Mouse (Mus musculus) adipose tissue, adult 10 weeks (tissue): Measurements from ENCODE around the gene Mmp23. TPM values are rescaled to one million over a fixed set of nuclear protein-coding genes. Genes with fewer than 3 reads are reported as not detected.

ENCODE experiments used
- polyA plus RNA-seq: library from polyadenylated mRNA; stranded (reverse); fragments of 350-450 nt; fragmentation: Illumina TruSeq; extraction: RNeasy Lipid Tissue Mini Kit (QIAGEN cat#74804); gene quantifications from one replicate; pipeline ENCODE4 v1.2.3, GENCODE M21; 2014; ENCODE audit warnings: low read depth, low replicate concordance

The Mmp23 gene
- polyA plus RNA-seq, result 32.0 TPM

DNA sequence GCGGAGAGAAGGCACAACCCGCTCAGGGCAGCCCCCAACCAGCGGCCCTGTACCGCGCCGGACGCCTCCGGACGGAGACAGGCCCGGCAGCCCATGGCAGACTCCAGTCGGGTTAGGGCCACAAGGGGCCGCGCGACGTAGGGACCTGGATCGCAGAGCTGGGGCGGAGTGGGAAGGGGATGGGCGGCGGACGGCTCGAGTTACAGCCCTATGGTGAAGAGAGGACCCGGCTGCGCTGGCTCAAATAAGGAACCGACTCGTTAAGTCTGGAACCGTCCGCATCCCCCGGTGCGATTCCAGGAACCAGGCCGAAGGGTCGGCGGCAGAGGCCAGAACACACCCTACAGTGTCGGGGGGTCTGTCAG lies at the start of gene Mmp23:
Mmp23 (minus strand) TSS at position 299 of the 365 bp plus-strand sequence.

GRCm38 (mm10) chr4:155694111-155694481 lies 40.9 kb upstream of the Mmp23 start, which contains the start of gene Fndc10:
Gene Fndc10 (plus strand): TSS chr4:155694342.

DNA sequence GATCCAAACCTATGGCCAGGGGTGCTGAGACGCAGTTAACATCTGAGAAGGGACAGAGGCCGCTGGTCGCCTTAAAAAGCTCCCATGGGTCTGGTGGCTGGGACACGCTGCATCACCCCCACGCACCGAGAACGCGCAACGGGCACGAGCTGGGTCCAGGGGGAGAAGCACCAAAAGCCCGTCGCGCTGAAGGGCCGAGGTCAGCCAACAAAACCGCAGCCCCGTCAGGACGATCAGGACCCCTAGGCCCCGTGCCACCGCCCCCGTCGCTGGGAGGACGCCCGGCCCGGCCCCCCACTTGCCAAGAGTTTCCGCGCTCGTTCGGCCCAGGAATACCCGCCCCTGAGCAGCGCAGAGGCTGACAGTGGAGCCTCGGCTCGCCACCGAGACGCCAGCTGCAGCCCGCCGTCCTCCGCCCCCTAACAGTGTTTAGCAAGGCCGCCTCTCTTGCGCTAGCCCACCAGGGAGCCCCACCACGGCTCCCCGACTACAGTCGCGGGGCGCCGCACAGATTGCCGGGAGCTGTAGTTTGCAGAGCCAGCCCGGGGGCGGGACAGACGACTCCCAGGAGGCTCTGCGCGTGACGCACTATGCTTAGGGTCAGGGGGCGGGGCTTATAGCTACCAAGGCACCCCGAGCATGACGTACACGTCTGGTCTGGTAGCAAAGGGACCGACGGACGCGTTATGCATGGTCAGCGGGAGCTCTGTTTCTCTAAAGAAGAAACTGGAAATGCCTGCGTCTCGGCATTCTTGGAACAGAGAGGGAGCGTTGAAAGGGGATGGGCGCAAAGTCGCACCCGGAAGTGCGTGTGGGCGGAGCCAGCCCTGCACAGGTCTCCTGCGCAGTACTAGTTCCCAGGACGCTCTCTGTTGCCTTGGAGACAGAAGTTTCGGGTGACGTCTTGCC lies 15.8 kb upstream of the Mmp23 start, which contains the start of gene Mib2:
Mib2 (minus strand) TSS at position 510 of the 909 bp plus-strand sequence.

GRCm38 (mm10) chr4:155645308-155645707 lies 7.9 kb downstream of the Mmp23 start, which contains the start of gene Gm10563:
Gene Gm10563 (minus strand): TSS chr4:155645408.

GRCm38 (mm10) chr4:155624338-155625291 lies 28.6 kb downstream of the Mmp23 start, which contains the start of gene Cdk11b:
Gene Cdk11b (plus strand): TSS chr4:155624854.

DNA sequence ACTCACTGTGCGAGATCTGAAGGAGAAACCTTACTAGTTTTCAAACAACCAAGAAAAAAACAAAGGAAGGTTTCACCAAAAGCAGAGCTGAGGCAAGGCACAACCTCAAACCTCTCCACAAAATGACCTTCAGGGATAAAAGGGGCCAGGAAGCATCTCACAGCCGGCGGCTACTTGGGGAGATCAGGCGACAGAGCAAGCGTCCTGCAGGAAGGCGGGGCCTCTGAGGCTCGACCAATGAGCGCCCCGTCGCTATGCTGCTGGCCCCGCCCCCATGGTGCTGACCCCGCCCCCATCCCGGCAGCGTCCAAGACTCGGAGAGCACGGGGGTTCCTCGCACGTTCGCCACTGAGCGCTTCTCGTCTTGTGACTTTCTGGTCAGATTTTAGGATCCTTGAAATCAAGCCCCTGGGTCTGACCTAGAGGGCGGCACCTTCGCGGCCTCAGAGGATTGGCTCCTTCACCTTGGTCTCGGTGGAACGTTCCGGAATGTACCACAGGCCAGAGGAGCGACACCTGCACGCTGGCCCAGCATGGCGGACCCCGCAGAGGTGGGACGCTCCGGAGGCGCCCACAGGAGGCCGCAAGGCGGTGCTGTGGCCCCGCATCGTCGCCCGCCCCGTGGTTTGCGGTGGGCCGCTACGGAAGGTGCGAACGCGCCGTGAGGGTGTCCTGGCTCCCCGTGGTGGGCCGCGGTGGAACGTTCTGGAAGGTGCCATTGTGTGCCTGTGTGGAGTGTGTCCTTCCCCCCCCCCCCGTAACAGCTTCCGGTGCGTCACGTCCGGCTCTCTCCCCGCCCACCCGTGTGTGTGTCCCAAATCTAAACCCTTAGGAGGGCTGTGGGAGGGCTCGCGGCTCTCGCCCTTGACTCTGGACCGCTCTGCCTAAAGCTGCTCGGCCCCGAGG lies 51.8 kb downstream of the Mmp23 start, which contains the start of gene Slc35e2:
Slc35e2 (plus strand) TSS at position 326 of the 906 bp plus-strand sequence.

Other genes starting within 250 kb of the Mmp23 start
- 4.4 TPM for gene Cfap74, start 244.2 kb downstream of the Mmp23 start, polyA plus RNA-seq
- gene Tmem52, start 184.3 kb downstream of the Mmp23 start, polyA plus RNA-seq, result 5.8 TPM
- 273 TPM for gene Gnb1, start 162.0 kb downstream of the Mmp23 start, polyA plus RNA-seq
- 135 TPM for gene Nadk, start 91.0 kb downstream of the Mmp23 start, polyA plus RNA-seq
- gene Slc35e2, start 52.0 kb downstream of the Mmp23 start, polyA plus RNA-seq, result 26.1 TPM
- gene Cdk11b, start 28.5 kb downstream of the Mmp23 start, polyA plus RNA-seq, result 63.7 TPM
- not detected for gene Gm10563, start 8.0 kb downstream of the Mmp23 start, polyA plus RNA-seq
- 31.0 TPM for gene Mib2, start 15.8 kb upstream of the Mmp23 start, polyA plus RNA-seq
- 18.7 TPM for gene Fndc10, start 41.0 kb upstream of the Mmp23 start, polyA plus RNA-seq
- 69.1 TPM for gene Ssu72, start 51.4 kb upstream of the Mmp23 start, polyA plus RNA-seq
- gene Tmem240, start 81.4 kb upstream of the Mmp23 start, polyA plus RNA-seq, result 0.89 TPM
- gene Atad3a, start 107.7 kb upstream of the Mmp23 start, polyA plus RNA-seq, result 33.3 TPM
- 15.1 TPM for gene Vwa1, start 121.3 kb upstream of the Mmp23 start, polyA plus RNA-seq
- gene Tmem88b, start 132.5 kb upstream of the Mmp23 start, polyA plus RNA-seq, result 5.9 TPM
- gene Ankrd65, start 137.1 kb upstream of the Mmp23 start, polyA plus RNA-seq, result 2.4 TPM
- 111 TPM for gene Mrpl20, start 149.5 kb upstream of the Mmp23 start, polyA plus RNA-seq
- 107 TPM for gene Ccnl2, start 159.1 kb upstream of the Mmp23 start, polyA plus RNA-seq
- 96.0 TPM for gene Aurkaip1, start 177.9 kb upstream of the Mmp23 start, polyA plus RNA-seq
- 87.1 TPM for gene Mxra8, start 186.3 kb upstream of the Mmp23 start, polyA plus RNA-seq
- gene Dvl1, start 194.0 kb upstream of the Mmp23 start, polyA plus RNA-seq, result 63.2 TPM
- 0.24 TPM for gene Tas1r3, start 210.0 kb upstream of the Mmp23 start, polyA plus RNA-seq
- 15.3 TPM for gene Cptp, start 216.1 kb upstream of the Mmp23 start, polyA plus RNA-seq
- 20.0 TPM for gene Ints11, start 216.2 kb upstream of the Mmp23 start, polyA plus RNA-seq
- 20.0 TPM for gene Pusl1, start 238.4 kb upstream of the Mmp23 start, polyA plus RNA-seq
- gene Acap3, start 238.4 kb upstream of the Mmp23 start, polyA plus RNA-seq, result 9.8 TPM